Mouse (Mus musculus) frontal cortex, adult (tissue): ENCODE data around the gene Setd7.

Experiments
- ATAC-seq: cut with Nextera tagmentation; 2 replicates; pipeline ENCODE4 v1.9.2; 2017; ENCODE audit warnings: mild to moderate bottlenecking, moderate library complexity, mixed read lengths; ENCODE audit not compliant: low TSS enrichment

Setd7 gene

GRCm38 (mm10) chr3:51475706-51476105 lies 85.0 kb downstream of the Setd7 start:
- peak; percentile 62 for ATAC-seq

- ATAC-seq: no peak
These were observed 92.1 kb downstream of the Setd7 start for GRCm38 (mm10) chr3:51468530-51468929.
